Mouse (Mus musculus) olfactory bulb, adult 2 months (tissue): ENCODE results near the gene BC048403.

Source experiments
- CTCF ChIP-seq: fragments of 200-500 bp; IDR thresholded peaks from 2 replicates; pipeline ENCODE4 v1.5.1; 2012; ENCODE audit warnings: low read depth, mild to moderate bottlenecking, low read length, moderate library complexity; ENCODE audit not compliant: insufficient read depth
- POLR2A ChIP-seq: fragments of 200-500 bp; IDR thresholded peaks from 2 replicates; pipeline ENCODE4 v1.6.1; 2012; ENCODE audit warnings: mild to moderate bottlenecking, low read depth, low read length, moderate library complexity; ENCODE audit not compliant: insufficient read depth

GRCm38 (mm10) chr10:121742336-121742735, 2.6 kb downstream of the BC048403 start:
- TF ChIP-seq CTCF (no peak), POLR2A (no peak)
